Mouse (Mus musculus) brain, embryonic 18.5 days (tissue): ENCODE results near the gene Dna2.
"Not testable (repeated sequence)": the region's sequence is repeated elsewhere in the genome, so short reads cannot be mapped to it uniquely, and the experiment has no call there.

ENCODE experiments used
- DNase-seq: peaks from one replicate; pipeline ENCODE4 v3.0.0-alpha.2; 2012; ENCODE audit warnings: low read depth, low spot score

Gene Dna2

GRCm38 (mm10) chr10:62946738-62947471 lies at the start of gene Dna2:
Dna2 (plus strand) TSS chr10:62947026.
- peak; percentile 59 for DNase-seq

- no peak for DNase-seq
Measured at GRCm38 (mm10) chr10:62897437-62897836, 49.4 kb upstream of the Dna2 start.

- DNase-seq: no peak
Measured at GRCm38 (mm10) chr10:62898061-62898460, 48.8 kb upstream of the Dna2 start.

- no peak for DNase-seq
Measured at GRCm38 (mm10) chr10:62900144-62900543, 46.7 kb upstream of the Dna2 start.

DNA sequence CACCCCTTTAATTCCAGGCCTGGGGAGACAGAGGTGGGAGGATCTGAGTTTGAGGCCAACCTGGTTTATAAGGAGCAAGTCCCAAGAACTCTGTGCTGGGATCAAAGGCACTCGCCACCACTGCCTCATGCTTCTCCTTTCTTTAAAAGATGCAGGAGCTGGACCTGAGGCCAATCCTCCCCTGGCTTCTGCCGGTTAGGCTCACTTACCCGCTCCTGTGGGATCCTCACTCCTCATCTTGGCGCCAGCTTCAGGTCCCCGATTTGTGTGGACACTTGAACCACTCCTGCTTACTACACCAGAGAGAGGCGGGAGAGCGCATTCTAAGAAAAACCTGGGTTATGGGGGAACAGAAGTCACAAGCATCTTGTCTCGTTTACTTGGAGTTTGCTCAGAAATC lies 45.0 kb upstream of the Dna2 start:
- DNase-seq: no peak

GRCm38 (mm10) chr10:62902829-62903228 lies 44.0 kb upstream of the Dna2 start:
- DNase-seq: no peak

DNA sequence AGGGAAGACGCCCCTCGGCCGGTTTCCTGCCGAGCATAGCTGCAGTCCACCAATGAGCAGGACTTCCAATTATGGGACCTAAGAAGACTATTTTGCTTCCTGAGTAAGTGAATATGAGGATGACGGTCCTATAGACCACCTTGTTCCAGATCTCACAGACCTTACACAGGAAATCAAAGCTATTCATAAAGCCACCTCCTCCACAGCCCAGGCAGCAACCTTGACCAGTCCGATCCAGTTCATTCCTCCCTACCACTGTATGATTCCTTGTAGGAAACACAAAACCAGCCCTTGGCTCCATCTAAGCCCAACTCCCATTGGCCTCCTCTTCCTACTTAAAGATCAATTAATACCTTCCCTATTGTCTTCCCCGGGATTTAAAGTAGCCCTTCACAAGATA lies 40.5 kb upstream of the Dna2 start:
- no peak for DNase-seq

GRCm38 (mm10) chr10:62908896-62909295 lies 37.9 kb upstream of the Dna2 start, which contains the start of gene Tet1:
Tet1 (minus strand) TSS chr10:62908996.
- DNase-seq: not testable (repeated sequence)

DNA sequence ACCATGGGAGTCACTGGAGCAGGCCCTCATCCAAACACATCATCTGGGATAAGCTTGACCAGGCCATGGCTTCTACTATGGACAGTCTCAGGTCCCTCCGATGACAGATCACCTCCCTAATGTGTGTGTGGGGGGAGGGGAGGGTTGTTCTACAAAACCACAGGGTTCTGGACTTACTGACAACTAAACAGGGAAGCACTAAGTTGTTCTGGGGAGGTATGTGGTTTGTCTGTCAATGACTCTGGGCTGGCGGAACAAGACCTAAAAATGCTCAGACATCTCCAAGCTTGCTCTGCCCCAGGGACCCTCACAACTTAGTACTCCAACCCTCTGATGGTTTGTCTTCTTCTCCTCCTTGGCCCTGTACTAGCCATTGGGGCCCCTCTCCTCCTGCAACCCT lies 35.7 kb upstream of the Dna2 start:
- DNase-seq: no peak

- DNase-seq: no peak
Measured at GRCm38 (mm10) chr10:62918985-62919384, 27.8 kb upstream of the Dna2 start.

DNA sequence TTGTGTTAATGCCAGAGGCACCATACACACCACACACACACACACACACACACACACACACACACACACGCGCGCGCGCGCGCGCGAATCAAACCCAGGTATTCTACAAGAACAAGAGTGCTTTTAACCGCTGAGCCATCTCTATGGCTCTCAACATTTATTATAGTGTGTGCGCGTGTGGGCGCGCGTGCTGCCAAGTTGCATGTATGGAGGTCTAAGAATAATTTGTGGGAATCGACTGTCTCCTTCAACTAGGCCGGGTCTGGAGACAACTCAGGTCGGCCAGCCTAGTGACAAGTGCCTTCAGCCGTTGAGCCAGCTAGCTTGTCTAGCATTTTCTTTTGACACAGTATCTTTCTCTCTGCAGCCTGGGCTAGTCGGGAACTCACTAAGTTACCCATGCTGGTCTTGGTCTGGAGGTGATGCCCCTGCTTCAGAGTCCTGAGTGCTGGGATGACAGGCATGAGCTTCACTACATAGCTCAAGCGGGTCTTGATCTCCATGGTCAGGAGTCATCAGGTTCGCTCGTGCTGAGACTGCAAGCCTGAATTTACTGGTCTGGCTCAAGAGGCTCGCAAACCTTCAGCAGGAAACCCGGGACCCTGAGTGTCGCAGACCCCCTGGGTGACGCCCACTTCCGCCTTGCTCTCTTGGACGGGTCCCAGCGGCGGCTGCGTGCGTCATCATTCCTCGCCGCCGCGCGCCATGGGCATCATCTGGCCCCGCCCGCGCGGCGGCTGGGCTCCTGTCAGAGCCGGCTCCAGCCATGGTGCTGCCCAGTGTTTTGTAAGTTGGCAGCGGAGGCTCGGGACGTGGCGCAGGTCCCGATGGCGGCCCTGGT lies 26.7 kb upstream of the Dna2 start, which contains the start of gene Slc25a16:
Gene Slc25a16 (plus strand): TSS at position 709 of the 841 bp plus-strand sequence.
- peak; percentile 81 for DNase-seq

GRCm38 (mm10) chr10:62920766-62921156 lies 26.1 kb upstream of the Dna2 start:
- no peak for DNase-seq

- no peak for DNase-seq
Measured at GRCm38 (mm10) chr10:62924096-62924635, 22.7 kb upstream of the Dna2 start.

GRCm38 (mm10) chr10:62932381-62932780 lies 14.4 kb upstream of the Dna2 start:
- DNase-seq: no peak

DNA sequence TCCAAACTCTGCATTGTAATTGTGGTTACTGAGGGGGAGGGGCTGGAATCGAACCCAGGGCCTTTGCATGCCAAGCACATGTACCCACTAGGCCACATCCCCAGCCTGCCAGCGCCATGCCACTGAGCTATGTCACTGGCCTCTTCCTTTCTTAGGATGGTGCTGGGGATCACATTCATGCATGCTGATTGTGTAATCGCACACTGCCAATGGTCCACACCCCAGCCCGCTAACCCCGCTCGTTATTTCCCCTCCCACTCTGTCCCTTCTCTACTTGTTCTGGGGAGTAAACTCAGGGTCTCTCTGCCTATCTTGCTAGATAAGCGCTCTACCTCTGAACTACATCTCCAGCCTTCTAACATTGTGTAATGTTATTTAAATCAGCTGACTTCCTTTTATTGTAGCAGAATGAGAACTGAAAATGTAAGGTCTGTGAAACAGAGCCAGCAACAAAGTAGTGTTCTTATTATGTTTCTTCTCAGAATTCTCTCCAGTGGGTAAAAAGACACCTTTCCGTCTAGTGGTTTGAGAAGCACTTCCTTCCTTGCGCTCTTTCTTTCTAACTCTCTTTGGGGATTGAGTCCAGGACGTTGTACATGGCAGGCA lies 1.7 kb upstream of the Dna2 start:
- DNase-seq: no peak

DNA sequence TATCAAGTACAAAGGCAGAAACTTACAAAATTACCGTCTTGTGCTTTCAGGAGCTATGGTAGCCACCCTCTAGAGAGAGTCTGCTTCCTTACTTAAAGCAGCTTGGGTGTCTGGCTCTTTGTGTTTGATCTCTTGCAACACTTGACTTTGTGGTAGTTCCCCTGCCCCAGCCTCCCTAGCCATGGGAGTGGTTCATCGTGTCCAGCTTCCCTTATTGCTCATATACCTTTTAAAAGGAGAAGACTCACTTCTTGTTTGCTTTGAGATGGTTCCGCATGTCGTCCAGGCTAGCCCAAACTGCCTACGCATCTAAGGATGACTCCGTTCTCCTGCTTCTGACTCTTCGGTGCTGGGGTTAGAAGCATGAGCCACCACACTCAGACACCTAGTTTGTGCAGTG lies 1.7 kb downstream of the Dna2 start:
- no peak for DNase-seq

GRCm38 (mm10) chr10:62963956-62964355 lies 17.1 kb downstream of the Dna2 start:
- no peak for DNase-seq

DNA sequence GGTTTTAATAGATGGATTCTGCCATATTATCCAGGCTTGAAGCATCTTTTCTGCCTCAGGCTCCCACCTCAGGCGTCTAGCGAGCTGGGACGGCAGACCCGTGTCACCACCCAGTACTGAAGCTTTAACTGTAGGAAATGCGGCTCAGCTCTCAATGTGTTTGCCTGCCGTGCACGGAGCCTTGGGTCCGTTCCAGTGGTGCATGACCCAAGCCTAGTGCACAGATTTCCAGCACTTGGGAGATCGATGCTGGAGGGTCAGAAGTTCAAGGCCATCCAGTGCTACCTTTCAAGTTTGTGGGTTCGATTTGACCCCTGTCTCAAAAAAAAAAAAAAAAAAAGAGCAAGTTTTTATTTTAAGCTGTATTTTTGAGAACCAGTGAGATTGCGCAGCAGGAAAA lies 19.0 kb downstream of the Dna2 start:
- no peak for DNase-seq

- DNase-seq: no peak
Measured at GRCm38 (mm10) chr10:62966291-62966690, 19.5 kb downstream of the Dna2 start.

DNA sequence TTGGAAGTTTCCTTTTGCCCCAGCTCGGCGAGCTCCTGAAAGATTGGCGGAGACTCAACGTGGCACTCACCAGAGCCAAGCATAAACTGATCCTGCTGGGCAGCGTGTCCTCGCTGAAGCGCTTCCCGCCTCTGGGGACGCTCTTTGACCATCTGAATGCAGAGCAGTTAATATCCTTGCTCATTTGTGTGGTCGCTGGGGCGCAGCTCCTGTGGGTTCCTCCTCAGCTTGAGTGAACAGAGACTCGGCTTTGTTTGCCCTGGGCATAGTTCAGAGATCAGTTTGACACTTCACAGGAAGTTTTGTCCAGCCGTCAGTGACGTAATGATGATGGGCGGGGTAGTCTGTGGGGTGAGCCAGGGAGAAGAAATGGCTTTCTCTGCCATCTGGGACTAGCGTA lies 25.0 kb downstream of the Dna2 start:
- no peak for DNase-seq

DNA sequence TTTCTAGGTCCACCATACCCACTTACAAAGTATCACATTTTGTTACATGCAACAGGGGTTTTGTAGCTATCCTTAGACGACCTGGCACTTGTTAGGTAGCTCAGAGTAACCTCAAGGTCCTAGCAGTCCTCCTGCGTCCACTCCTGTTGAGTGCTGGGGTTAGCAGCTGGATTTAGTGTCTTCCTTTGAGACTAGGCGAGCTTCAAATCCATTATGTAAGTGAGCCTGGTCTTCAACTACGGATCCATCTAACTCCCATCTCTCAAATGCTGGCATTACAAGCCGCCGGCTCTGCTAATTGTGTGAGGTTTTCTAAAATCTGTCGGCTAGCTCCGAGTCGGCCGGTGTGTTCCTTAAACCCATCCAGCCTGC lies 32.8 kb downstream of the Dna2 start:
- DNase-seq: no peak
